Mouse (Mus musculus): ENCODE data around the gene Mafb. TPM values are rescaled to one million over a fixed set of nuclear protein-coding genes. Genes with fewer than 3 reads are reported as not detected.

Gene Mafb
- 0.32 TPM for polyA plus RNA-seq (2017; shearing (Covaris generic))

DNA sequence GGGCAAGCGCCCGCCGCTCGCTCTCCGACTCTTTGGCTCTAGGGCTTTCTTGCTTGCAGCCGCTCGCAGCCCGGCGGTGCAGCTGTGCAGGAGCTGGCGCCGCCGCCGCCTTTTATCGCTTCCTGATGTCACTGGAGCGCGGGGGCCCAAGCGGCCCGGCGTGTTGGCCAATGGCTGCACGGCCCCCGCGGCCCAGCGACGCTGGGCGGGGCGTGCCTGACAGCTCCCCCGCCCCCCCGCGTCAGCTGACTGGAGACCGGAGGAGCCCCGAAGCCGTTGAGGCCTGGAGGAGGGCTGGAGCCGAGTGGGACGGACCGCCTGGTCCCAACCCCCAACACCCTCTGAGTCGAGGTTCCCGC, at the start of gene Mafb:
Gene Mafb (minus strand): TSS at position 86 of the 359 bp plus-strand sequence.

DNA sequence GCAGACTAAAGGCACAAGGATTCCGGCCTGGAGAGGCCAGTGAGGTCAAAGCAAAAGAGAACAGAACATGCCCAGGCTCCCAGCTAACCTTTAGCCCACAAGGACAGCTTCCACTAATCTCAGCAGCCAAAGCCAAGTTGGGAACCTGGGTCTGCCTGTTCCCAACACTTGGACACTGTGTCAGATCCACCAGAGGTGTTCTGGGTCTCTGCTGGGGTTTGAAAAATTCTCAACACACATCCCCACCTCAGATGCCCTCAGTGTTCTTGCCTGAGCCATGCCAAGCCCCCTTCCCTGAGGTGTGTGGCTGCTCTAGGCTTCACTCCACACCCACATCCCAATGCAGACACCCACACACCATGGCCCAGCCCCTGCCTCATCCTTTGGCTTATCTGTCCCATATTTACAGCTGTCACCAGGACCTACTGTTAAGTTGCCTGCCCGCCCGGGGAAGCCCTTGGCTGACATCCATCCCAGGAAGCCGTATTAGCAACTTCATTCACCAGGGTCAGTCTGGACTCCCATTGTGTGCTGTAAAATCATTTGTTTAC, 32.7 kb downstream of the Mafb start, which contains the start of gene Gm826:
Gene Gm826 (minus strand): TSS at position 52 of the 551 bp plus-strand sequence.

Other genes with a start within 250 kb of the Mafb start
- not detected for gene Gm826, start 32.9 kb downstream of the Mafb start, polyA plus RNA-seq (2017; shearing (Covaris generic))

All from effector memory CD4-positive, alpha-beta T cell, adult 5 months (primary cell).